Mouse (Mus musculus): ENCODE measurements around the gene Lrrc66. TPM values are rescaled to one million over a fixed set of nuclear protein-coding genes. Genes with fewer than 3 reads are reported as not detected.
"Not testable (repeated sequence)": the region's sequence is repeated elsewhere in the genome, so short reads cannot be mapped to it uniquely, and the experiment has no call there.

Gene Lrrc66
- polyA plus RNA-seq, 1 experiment = not detected

GRCm38 (mm10) chr5:73587119-73587518 is 45.2 kb downstream of the Lrrc66 start:
- Histone ChIP-seq H3K27ac (replicated peaks; ENCODE audit: low read depth, low read length) (no peak overlapping the region), H3K4me3 (ENCODE audit: insufficient read depth, low read depth, low read length) (no peak overlapping the region), H3K4me1 (ENCODE audit: control insufficient read depth, insufficient read depth, insufficient read length, low read length) (no peaks in the 10 kb centered on the region)

- H3K4me3 ChIP-seq (ENCODE audit: insufficient read depth, low read depth, low read length) = no peak overlapping the region
- no peaks in the 10 kb centered on the region for H3K4me1 ChIP-seq (ENCODE audit: control insufficient read depth, insufficient read depth, insufficient read length, low read length)
- H3K27ac ChIP-seq (replicated peaks; ENCODE audit: low read depth, low read length) = no peak overlapping the region
Measured at GRCm38 (mm10) chr5:73586597-73586996, 45.7 kb downstream of the Lrrc66 start.

DNA sequence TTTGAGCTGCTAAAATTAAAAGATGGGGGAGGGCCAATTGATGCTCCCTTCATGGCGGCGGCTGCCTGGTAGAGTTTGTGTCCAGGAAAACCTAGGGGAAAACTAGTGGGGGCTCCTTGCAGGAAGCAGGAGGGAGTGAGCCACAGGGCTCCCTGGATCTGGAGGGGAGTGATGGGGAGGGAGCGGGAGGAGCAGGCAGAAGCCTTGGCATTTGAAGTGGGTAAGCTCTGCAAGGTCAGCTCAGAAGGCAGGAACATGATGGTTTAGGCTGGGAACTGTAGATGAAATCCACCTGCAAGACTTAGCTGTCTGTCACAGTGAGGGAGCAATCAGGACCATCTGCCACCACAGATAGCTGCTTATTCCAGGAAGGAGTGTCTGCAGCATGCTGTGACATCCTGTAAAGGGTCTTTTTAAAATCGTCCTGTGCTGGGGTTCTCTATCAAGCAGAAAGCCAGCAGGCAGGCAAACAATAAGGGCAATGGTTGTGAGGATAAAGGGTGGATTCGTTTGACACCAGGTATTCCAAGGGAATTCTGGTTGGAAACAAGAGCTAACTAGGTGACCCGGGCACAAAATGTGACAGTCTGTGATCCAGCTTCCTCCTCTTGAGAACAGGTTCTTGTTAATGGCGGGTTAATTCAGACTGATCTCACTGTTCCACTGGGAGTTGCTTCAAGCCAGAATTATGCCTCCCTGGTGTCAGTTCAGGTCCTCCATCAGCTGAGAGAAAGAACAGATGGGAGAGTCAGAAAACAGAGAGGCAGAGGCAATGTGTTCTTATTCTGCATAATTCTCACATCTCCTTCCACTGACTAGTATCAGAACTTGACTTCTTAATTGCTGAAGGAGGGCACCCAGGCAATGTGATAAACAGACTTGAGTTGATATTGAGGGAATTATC is 46.9 kb downstream of the Lrrc66 start:
- H3K4me3 ChIP-seq (ENCODE audit: insufficient read depth, low read depth, low read length) = no peak overlapping the region
- no peak overlapping the region for H3K27ac ChIP-seq (replicated peaks; ENCODE audit: low read depth, low read length)
- no peaks in the 10 kb centered on the region for H3K4me1 ChIP-seq (ENCODE audit: control insufficient read depth, insufficient read depth, insufficient read length, low read length)

DNA sequence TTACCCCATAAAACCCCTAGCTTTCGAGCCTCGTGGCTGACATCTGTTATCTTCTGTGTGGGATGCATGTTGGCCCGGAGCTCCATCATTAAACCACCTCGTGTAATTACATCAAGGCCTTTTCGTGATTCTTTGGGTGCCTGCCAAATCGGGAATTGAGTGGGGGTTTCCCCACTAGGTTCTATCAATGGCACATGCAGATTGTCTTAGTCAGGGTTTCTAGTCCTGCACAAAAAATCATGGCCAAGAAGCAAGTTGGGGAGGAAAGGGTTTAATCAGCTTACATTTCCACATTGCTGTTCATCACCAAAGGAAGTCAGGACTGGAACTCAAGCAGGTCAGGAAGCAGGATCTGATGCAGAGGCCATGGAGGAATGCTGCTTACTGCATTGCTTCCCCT is 48.3 kb downstream of the Lrrc66 start:
- not testable (repeated sequence) for H3K4me3 ChIP-seq (ENCODE audit: insufficient read depth, low read depth, low read length); H3K27ac ChIP-seq (replicated peaks; ENCODE audit: low read depth, low read length); H3K4me1 ChIP-seq (ENCODE audit: control insufficient read depth, insufficient read depth, insufficient read length, low read length)

DNA sequence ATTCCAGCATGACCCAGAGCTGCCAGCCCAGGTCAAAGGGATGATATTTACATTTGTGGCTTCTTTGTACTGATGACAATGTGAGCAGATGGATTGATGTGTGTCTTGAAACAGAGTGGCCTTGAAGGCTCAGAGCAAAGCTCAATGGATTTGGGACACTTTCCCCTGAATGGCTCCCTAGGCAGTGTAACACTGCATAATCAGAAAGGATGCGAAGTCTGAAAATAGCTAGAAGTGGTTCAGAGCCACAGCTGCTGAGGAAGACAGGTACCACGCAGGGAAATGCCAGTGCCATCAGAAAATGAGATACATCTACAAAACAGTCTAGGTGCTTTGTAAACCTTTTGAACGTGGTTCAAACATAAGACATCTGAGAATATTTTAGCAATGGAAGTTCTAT is 54.2 kb downstream of the Lrrc66 start:
- Histone ChIP-seq H3K27ac (replicated peaks; ENCODE audit: low read depth, low read length) (no peak overlapping the region), H3K4me1 (ENCODE audit: control insufficient read depth, insufficient read depth, insufficient read length, low read length) (peaks cover 7% of the 10 kb centered on the region), H3K4me3 (ENCODE audit: insufficient read depth, low read depth, low read length) (no peak overlapping the region)

DNA sequence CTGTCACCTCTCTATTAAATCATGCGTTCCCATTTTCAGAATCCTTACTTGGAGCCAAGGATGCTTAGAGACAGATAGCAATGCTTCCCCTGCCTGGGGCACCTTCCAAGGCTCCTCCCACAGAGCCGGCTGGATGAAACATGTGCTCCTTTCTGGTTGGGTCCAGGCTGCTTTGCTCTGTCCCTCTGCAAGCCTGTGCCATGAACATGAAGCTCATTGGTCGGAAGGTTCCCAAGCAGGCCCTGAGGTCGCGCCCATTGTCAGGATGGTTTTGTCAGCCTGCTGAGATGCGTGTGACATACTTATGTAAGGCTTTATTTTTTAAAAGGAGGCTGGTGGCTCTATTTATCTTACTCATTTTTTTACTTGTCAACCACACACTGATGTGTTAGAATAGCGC is 55.6 kb downstream of the Lrrc66 start:
- no peak overlapping the region for H3K27ac ChIP-seq (replicated peaks; ENCODE audit: low read depth, low read length)
- peaks cover 10% of the 10 kb centered on the region for H3K4me1 ChIP-seq (ENCODE audit: control insufficient read depth, insufficient read depth, insufficient read length, low read length)
- no peak overlapping the region for H3K4me3 ChIP-seq (ENCODE audit: insufficient read depth, low read depth, low read length)

GRCm38 (mm10) chr5:73574616-73575015 is 57.7 kb downstream of the Lrrc66 start:
- H3K4me1 ChIP-seq (ENCODE audit: control insufficient read depth, insufficient read depth, insufficient read length, low read length) = peaks cover 10% of the 10 kb centered on the region
- H3K4me3 ChIP-seq (ENCODE audit: insufficient read depth, low read depth, low read length) = no peak overlapping the region

DNA sequence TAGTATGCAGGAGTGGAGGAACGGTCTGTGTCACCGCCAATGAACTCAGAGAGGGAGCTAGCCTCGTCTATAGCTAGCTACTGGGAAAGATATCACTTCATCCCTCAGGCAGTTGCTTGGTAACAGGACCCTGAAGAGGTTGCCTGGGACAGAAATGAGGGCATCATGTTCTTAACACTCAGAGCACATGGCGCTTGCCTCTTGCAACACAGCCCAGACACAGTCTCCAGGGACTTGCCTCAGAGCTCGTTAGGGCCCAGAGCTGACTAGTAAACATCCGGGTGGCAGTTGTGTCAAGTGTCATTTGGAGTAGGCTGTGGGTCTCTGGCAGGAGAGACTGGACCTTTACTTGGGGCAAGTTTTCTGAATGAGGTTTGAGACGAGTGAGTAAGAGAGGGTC is 58.5 kb downstream of the Lrrc66 start:
- Histone ChIP-seq H3K27ac (replicated peaks; ENCODE audit: low read depth, low read length) (peak overlapping the region; percentile 85), H3K4me3 (ENCODE audit: insufficient read depth, low read depth, low read length) (no peak overlapping the region), H3K4me1 (ENCODE audit: control insufficient read depth, insufficient read depth, insufficient read length, low read length) (peaks cover 10% of the 10 kb centered on the region)

More at GRCm38 (mm10) chr5:73574616-73575015, 57.7 kb downstream of the Lrrc66 start:
- H3K27ac ChIP-seq (replicated peaks; ENCODE audit: low read depth, low read length) = peak overlapping the region; percentile 85; the same call in 1 of the 2 replicates

GRCm38 (mm10) chr5:73572846-73573245 is 59.5 kb downstream of the Lrrc66 start:
- Histone ChIP-seq H3K4me3 (ENCODE audit: insufficient read depth, low read depth, low read length) (no peak overlapping the region), H3K4me1 (ENCODE audit: control insufficient read depth, insufficient read depth, insufficient read length, low read length) (peaks cover 10% of the 10 kb centered on the region), H3K27ac (replicated peaks; ENCODE audit: low read depth, low read length) (no peak overlapping the region)

- no peak overlapping the region for H3K27ac ChIP-seq (replicated peaks; ENCODE audit: low read depth, low read length)
- no peak overlapping the region for H3K4me3 ChIP-seq (ENCODE audit: insufficient read depth, low read depth, low read length)
- peaks cover 10% of the 10 kb centered on the region for H3K4me1 ChIP-seq (ENCODE audit: control insufficient read depth, insufficient read depth, insufficient read length, low read length)
Measured at GRCm38 (mm10) chr5:73571395-73572156, 60.8 kb downstream of the Lrrc66 start.

DNA sequence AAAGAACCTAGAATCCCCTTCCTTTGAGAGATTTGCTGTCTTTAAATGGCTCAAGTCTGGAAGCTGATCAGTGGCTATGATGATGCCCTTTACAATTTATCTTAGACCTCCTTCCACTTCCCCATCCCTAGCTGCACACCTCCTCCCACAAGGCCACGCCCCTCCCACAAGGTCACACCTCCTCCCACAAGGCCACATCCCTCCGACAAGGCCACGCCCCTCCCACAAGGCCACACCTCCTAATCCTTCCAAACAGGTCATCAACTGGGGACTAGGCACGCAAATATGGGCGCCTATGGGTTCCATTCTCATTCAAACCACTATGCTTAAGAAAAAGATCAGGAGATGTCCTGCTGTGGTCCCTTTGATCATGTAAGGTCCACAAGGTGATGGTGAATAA is 63.1 kb downstream of the Lrrc66 start:
- Histone ChIP-seq H3K27ac (replicated peaks; ENCODE audit: low read depth, low read length) (no peak overlapping the region), H3K4me3 (ENCODE audit: insufficient read depth, low read depth, low read length) (no peak overlapping the region)

GRCm38 (mm10) chr5:73566892-73567291 is 65.4 kb downstream of the Lrrc66 start:
- Histone ChIP-seq H3K4me3 (ENCODE audit: insufficient read depth, low read depth, low read length) (no peak overlapping the region), H3K4me1 (ENCODE audit: control insufficient read depth, insufficient read depth, insufficient read length, low read length) (no peaks in the 10 kb centered on the region), H3K27ac (replicated peaks; ENCODE audit: low read depth, low read length) (no peak overlapping the region)

More for the DNA sequence above, 63.1 kb downstream of the Lrrc66 start:
- peaks cover 8% of the 10 kb centered on the region for H3K4me1 ChIP-seq (ENCODE audit: control insufficient read depth, insufficient read depth, insufficient read length, low read length)

DNA sequence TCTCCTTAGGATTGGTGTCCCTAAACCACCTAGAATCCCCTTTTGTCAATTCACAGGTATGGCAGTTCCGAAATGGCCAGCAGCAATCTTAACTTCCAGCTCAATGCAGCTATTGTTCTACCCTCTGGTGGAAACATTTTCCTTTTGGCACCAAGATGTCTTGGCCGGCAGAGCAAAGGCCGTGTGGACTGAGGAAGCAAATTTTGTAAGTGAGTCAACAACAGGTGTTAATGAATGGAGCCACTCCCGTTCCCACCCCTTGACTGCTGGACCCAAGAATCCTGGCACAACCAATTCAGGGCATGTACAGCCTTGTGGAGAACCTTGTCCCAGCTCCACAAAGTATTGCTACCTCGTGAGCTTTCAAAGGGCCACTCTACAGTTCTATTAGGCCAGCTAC is 66.2 kb downstream of the Lrrc66 start:
- Histone ChIP-seq H3K27ac (replicated peaks; ENCODE audit: low read depth, low read length) (no peak overlapping the region), H3K4me3 (ENCODE audit: insufficient read depth, low read depth, low read length) (no peak overlapping the region), H3K4me1 (ENCODE audit: control insufficient read depth, insufficient read depth, insufficient read length, low read length) (no peaks in the 10 kb centered on the region)

- no peak overlapping the region for H3K4me3 ChIP-seq (ENCODE audit: insufficient read depth, low read depth, low read length)
- no peak overlapping the region for H3K27ac ChIP-seq (replicated peaks; ENCODE audit: low read depth, low read length)
- H3K4me1 ChIP-seq (ENCODE audit: control insufficient read depth, insufficient read depth, insufficient read length, low read length) = no peaks in the 10 kb centered on the region
Measured at GRCm38 (mm10) chr5:73564038-73564437, 68.3 kb downstream of the Lrrc66 start.

DNA sequence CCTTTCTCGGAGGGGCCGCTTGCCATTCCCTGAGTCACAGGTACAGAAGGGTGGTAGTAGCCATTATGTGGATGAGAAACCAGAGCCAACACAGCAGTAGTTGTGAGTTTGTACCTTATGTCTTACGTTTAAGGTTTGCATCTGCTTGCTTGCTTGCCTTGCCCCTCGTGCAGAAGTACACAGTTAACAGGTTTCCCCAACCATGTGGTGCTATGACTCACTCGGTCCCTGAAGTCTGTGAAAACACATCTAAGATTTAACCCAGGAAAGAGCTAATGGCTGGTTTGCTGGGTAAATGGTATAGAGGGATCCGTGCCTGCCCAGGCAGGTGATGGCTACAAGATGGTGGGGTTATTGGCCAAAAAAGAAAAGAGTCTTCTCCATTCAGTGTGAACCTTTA is 73.6 kb downstream of the Lrrc66 start:
- Histone ChIP-seq H3K4me3 (ENCODE audit: insufficient read depth, low read depth, low read length) (no peak overlapping the region), H3K27ac (replicated peaks; ENCODE audit: low read depth, low read length) (no peak overlapping the region), H3K4me1 (ENCODE audit: control insufficient read depth, insufficient read depth, insufficient read length, low read length) (no peaks in the 10 kb centered on the region)

Measured in brown adipose tissue, adult 24 weeks (tissue).